Mouse (Mus musculus) spleen, adult 2 months (tissue): ENCODE measurements around the gene Mid2. TPM values are rescaled to one million over a fixed set of nuclear protein-coding genes. Genes with fewer than 3 reads are reported as not detected.

ENCODE experiments used
- DNase-seq, 2 experiments: peaks; one replicate each; pipeline versions ENCODE4 v3.0.0 to v3.0.0-alpha.2; 2012 to 2021; ENCODE audit warnings: low spot score in 2 of 2, low read depth in 1 of 2
- H3K27ac ChIP-seq: fragments of 200-500 bp; 2 replicates; pipeline ENCODE4 v1.5.1; 2012; ENCODE audit warnings: low read length, inconsistent platforms; ENCODE audit not compliant: insufficient read depth
- H3K27me3 ChIP-seq: fragments of 200-500 bp; 2 replicates; pipeline ENCODE4 v1.6.1; 2012; ENCODE audit warnings: mild to moderate bottlenecking, moderate library complexity, low read length, inconsistent platforms; ENCODE audit not compliant: control insufficient read depth, insufficient read depth
- H3K36me3 ChIP-seq: fragments of 200-500 bp; 2 replicates; pipeline ENCODE4 v1.6.1; 2012; ENCODE audit warnings: mild to moderate bottlenecking, low read length, inconsistent platforms; ENCODE audit not compliant: control insufficient read depth, insufficient read depth
- H3K4me1 ChIP-seq: fragments of 200-500 bp; 2 replicates; pipeline ENCODE4 v1.6.1; 2011; ENCODE audit warnings: inconsistent platforms; ENCODE audit not compliant: control insufficient read depth, insufficient read depth, insufficient read length
- H3K4me3 ChIP-seq: fragments of 200-500 bp; 2 replicates; pipeline ENCODE4 v1.5.1; 2011; ENCODE audit warnings: mild to moderate bottlenecking, inconsistent platforms; ENCODE audit not compliant: insufficient read depth, insufficient read length; ENCODE audit errors: extremely low read depth
- CTCF ChIP-seq: fragments of 200-500 bp; IDR thresholded peaks from 2 replicates; pipeline ENCODE4 v1.5.1; 2011; ENCODE audit warnings: mild to moderate bottlenecking, inconsistent platforms; ENCODE audit not compliant: insufficient read depth, insufficient read length, insufficient replicate concordance; ENCODE audit errors: extremely low read depth
- POLR2A ChIP-seq: fragments of 200-500 bp; IDR thresholded peaks from 2 replicates; pipeline ENCODE4 v1.6.1; 2011; ENCODE audit warnings: low read depth, low read length, inconsistent platforms
- WGBS: fragments of 180-500 bp; shearing (Covaris S2); methylation state at CpG from one replicate; pipeline ENCODE4 v1.1.7; 2018; 5-methylcytosine and 5-hydroxymethylcytosine counted together
- polyA plus RNA-seq: library from polyadenylated mRNA; depleted of rRNA; stranded (reverse); fragments of >200 nt; gene quantifications from 2 replicates; pipeline ENCODE4 v1.2.3, GENCODE M21; 2012; rRNA removed

Mid2 gene
- polyA plus RNA-seq, 1 experiment, result 2.6 TPM

- no peaks in the 10 kb centered on the region for H3K4me1 ChIP-seq
- no peak overlapping the region for H3K4me3 ChIP-seq
- no peak for DNase-seq
- H3K27me3 ChIP-seq, result no peaks in the 10 kb centered on the region
- no peaks in the 10 kb centered on the region for H3K36me3 ChIP-seq
- H3K27ac ChIP-seq, result no peak overlapping the region
- TF ChIP-seq POLR2A, result no peak
- no peak for TF ChIP-seq CTCF
Measured at GRCm38 (mm10) chrX:140738986-140739385, 74.6 kb downstream of the Mid2 start.

- H3K4me1 ChIP-seq, result no peaks in the 10 kb centered on the region
- 66% methylated on average over 5 of the region's 5 CpGs for WGBS
- TF ChIP-seq POLR2A (no peak), CTCF (no peak)
- DNase-seq, result no peak
- no peak overlapping the region for H3K27ac ChIP-seq
- H3K4me3 ChIP-seq, result no peak overlapping the region
- no peaks in the 10 kb centered on the region for H3K36me3 ChIP-seq
- no peaks in the 10 kb centered on the region for H3K27me3 ChIP-seq
Measured at GRCm38 (mm10) chrX:140743213-140743612, 78.8 kb downstream of the Mid2 start.

DNA sequence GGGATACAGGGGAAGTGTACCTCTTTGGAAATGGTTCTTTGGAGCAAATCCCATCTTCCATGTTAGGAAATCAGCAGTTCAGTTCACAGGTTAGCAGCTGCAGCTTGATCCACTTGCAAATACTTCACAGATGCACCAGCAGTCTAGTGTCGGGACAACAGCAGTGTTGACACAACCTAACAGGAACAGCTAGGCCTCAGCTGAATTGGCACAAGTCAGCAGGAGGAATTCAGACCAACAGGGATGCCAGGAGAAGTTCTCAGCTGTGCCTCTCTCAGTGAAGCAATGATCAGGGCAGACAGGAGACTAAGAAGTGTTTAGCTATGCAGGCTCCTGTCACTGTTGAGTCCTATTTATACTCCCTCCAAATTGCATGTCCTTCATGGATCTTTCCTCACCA, 105.4 kb downstream of the Mid2 start:
- no peak for TF ChIP-seq CTCF
- TF ChIP-seq POLR2A, result no peak
- Histone ChIP-seq H3K36me3 (no peaks in the 10 kb centered on the region), H3K27me3 (no peaks in the 10 kb centered on the region), H3K27ac (no peak overlapping the region), H3K4me3 (no peak overlapping the region), H3K4me1 (no peaks in the 10 kb centered on the region)
- WGBS, result 77% methylated on average over 1 of the region's 1 CpGs
- DNase-seq, result no peak

DNA sequence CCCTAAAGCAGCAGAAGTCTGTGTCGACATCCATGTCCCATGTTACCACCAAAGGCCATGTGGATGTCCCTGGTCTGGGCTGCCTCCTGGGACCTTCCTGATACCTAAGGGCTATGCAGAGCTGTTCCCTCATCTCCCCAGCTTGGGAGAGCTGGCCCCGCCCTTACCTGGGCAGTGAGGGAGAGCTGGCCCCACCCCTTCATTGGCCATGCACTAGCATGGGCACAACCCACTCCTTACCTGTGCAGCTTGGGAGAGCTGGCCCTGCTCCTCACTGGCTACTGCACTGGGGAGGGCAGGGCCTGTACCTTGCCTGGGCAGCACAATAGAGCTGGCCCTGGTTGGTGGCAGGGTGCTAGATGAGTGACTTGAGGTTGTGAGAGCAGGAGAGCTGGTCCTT, 140.9 kb downstream of the Mid2 start:
- Histone ChIP-seq H3K36me3 (no peaks in the 10 kb centered on the region), H3K4me1 (no peaks in the 10 kb centered on the region), H3K27ac (no peak overlapping the region), H3K4me3 (no peak overlapping the region), H3K27me3 (no peaks in the 10 kb centered on the region)
- DNase-seq, result no peak
- TF ChIP-seq POLR2A (no peak), CTCF (no peak)
- WGBS, result 80% methylated on average over 2 of the region's 2 CpGs

GRCm38 (mm10) chrX:140813312-140814006, 149.1 kb downstream of the Mid2 start, which contains the start of gene Tex13b:
Gene Tex13b (minus strand): TSS chrX:140813433.
- Histone ChIP-seq H3K27ac (no peak within 1 kb of the TSS), H3K4me1 (no peaks in the 10 kb centered on the region), H3K4me3 (no peak within 1 kb of the TSS), H3K27me3 (no peaks in the 10 kb centered on the region), H3K36me3 (no peaks in the 10 kb centered on the region)
- no peak for DNase-seq
- TF ChIP-seq POLR2A, result no peak
- 93% methylated on average over 22 of the region's 22 CpGs for WGBS

Other genes starting within 250 kb of the Mid2 start
- gene Prps1, start 208.0 kb upstream of the Mid2 start, polyA plus RNA-seq, result 5.5 and 6.2 TPM in 2 replicates
- 173 and 218 TPM in 2 replicates for gene Tsc22d3, start 63.9 kb upstream of the Mid2 start, polyA plus RNA-seq
- gene Tex13b, start 148.8 kb downstream of the Mid2 start, polyA plus RNA-seq, result not detected in 2 replicates
- gene Vsig1, start 243.0 kb downstream of the Mid2 start, polyA plus RNA-seq, result not detected in 2 replicates